Mouse (Mus musculus): Measurements from ENCODE around the gene Hist1h2bb. TPM values are rescaled to one million over a fixed set of nuclear protein-coding genes. Genes with fewer than 3 reads are reported as not detected.

Hist1h2bb gene
- total and polyA plus RNA-seq, 3 experiments: 0.53 to 2,852 (median 54.6) TPM

GRCm38 (mm10) chr13:23772561-23773313 lies 26.2 kb downstream of the Hist1h2bb start:
- in situ Hi-C loops (cut with MboI; ENCODE audit: low pct_ligation_motif_present, low pct_unique_long_range_greater_than_20kb, low sequenced_read_pairs): loop anchor here (25.0 kb wide), 1 partner anchor 1735 kb away; the partner anchor contains the start of genes Hist1h2ag, Hist1h2ah, Hist1h2bj and Hist1h2bk

GRCm38 (mm10) chr13:23778339-23778738 lies 31.8 kb downstream of the Hist1h2bb start:
- dilution Hi-C loops (cut with MboI; ENCODE audit: extremely low pct_ligation_motif_present, extremely low pct_unique_long_range_greater_than_20kb, low sequenced_read_pairs) (no loop called here), in situ Hi-C loops (cut with MboI; ENCODE audit: low pct_ligation_motif_present, low pct_unique_long_range_greater_than_20kb, low sequenced_read_pairs) (no loop called here)
- no peak overlapping the region for H3K27ac ChIP-seq (ENCODE audit: insufficient read depth, low read depth)
- no peak overlapping the region for H3K9ac ChIP-seq (ENCODE audit: insufficient read depth, low read depth)
- no peak for DNase-seq (ENCODE audit: extremely low read depth)
- TF ChIP-seq MAZ (IDR thresholded peaks at IDR 0.05; ENCODE audit: low read depth, low read length): no peak
- no peak overlapping the region for H3K4me3 ChIP-seq (replicated peaks in 1 of 3; ENCODE audit: low read depth in 2 of 3, low read length in 2 of 3, poor library complexity in 1 of 3)
- H3K27me3 ChIP-seq (replicated peaks): no peaks in the 10 kb centered on the region
- no peak overlapping the region for H3K4me2 ChIP-seq (ENCODE audit: insufficient read depth, low read depth, poor library complexity, severe bottlenecking)
- no peaks in the 10 kb centered on the region; a peak in 1 of 4 replicates for H3K4me1 ChIP-seq (ENCODE audit: control insufficient read depth in 1 of 2, insufficient read depth in 2 of 2)
- H3K36me3 ChIP-seq (replicated peaks in 1 of 2; ENCODE audit: control insufficient read depth in 1 of 2, insufficient read depth in 1 of 2, low read length in 1 of 2): no peaks in the 10 kb centered on the region
- H3K79me2 ChIP-seq (replicated peaks; ENCODE audit: control insufficient read depth, extremely low read depth, insufficient read depth, poor library complexity, severe bottlenecking): no peaks in the 10 kb centered on the region
- H3K9me3 ChIP-seq (replicated peaks; ENCODE audit: low read length): no peaks in the 10 kb centered on the region

More at GRCm38 (mm10) chr13:23772561-23773313, 26.2 kb downstream of the Hist1h2bb start:
- H3K36me3 ChIP-seq (replicated peaks in 1 of 2; ENCODE audit: control insufficient read depth in 1 of 2, insufficient read depth in 1 of 2, low read length in 1 of 2): no peaks in the 10 kb centered on the region
- no peak overlapping the region for H3K4me3 ChIP-seq (replicated peaks in 1 of 3; ENCODE audit: low read depth in 2 of 3, low read length in 2 of 3, poor library complexity in 1 of 3)
- no peaks in the 10 kb centered on the region for H3K79me2 ChIP-seq (replicated peaks; ENCODE audit: control insufficient read depth, extremely low read depth, insufficient read depth, poor library complexity, severe bottlenecking)
- H3K27me3 ChIP-seq (replicated peaks): no peaks in the 10 kb centered on the region
- dilution Hi-C loops (cut with MboI; ENCODE audit: extremely low pct_ligation_motif_present, extremely low pct_unique_long_range_greater_than_20kb, low sequenced_read_pairs): no loop called here
- no peaks in the 10 kb centered on the region for H3K9me3 ChIP-seq (replicated peaks; ENCODE audit: low read length)
- H3K4me2 ChIP-seq (ENCODE audit: insufficient read depth, low read depth, poor library complexity, severe bottlenecking): no peak overlapping the region
- H3K4me1 ChIP-seq (ENCODE audit: control insufficient read depth in 1 of 2, insufficient read depth in 2 of 2): peaks cover 0 to 5% of the 10 kb centered on the region in 2 experiments; a peak in 1 of 4 replicates
- H3K27ac ChIP-seq (ENCODE audit: insufficient read depth, low read depth): no peak overlapping the region
- no peak overlapping the region for H3K9ac ChIP-seq (ENCODE audit: insufficient read depth, low read depth)
- no peak for TF ChIP-seq ZNF384 (IDR thresholded peaks at IDR 0.05; ENCODE audit: low read depth, low read length)
- no peak for TF ChIP-seq USF1 (IDR thresholded peaks at IDR 0.05; ENCODE audit: low read depth, low read length)
- TF ChIP-seq JUND (conservative IDR thresholded peaks at IDR 0.05; ENCODE audit: low read depth, low read length): no peak
- no peak for TF ChIP-seq POLR2A (IDR thresholded peaks at IDR 0.05; ENCODE audit: low read depth, low read length)
- no peak for TF ChIP-seq TBP (conservative IDR thresholded peaks at IDR 0.05; ENCODE audit: low read depth, low read length)
- TF ChIP-seq MYC (IDR thresholded peaks at IDR 0.05; ENCODE audit: low read depth, low read length): no peak
- TF ChIP-seq USF2 (conservative IDR thresholded peaks at IDR 0.05; ENCODE audit: low read depth, low read length): no peak
- TF ChIP-seq CHD2 (IDR thresholded peaks at IDR 0.05; ENCODE audit: low read length): no peak
- no peak for TF ChIP-seq NELFE (IDR thresholded peaks at IDR 0.05; ENCODE audit: low read depth, low read length)
- no peak for TF ChIP-seq IRF4 (IDR thresholded peaks at IDR 0.05; ENCODE audit: low read depth, low read length)
- TF ChIP-seq JUN (IDR thresholded peaks at IDR 0.05; ENCODE audit: insufficient read depth, low read depth, low read length): no peak
- DNase-seq (ENCODE audit: extremely low read depth): no peak

- no peak overlapping the region for H3K9ac ChIP-seq (ENCODE audit: insufficient read depth, low read depth)
- no peaks in the 10 kb centered on the region; a peak in 1 of 4 replicates for H3K4me1 ChIP-seq (ENCODE audit: control insufficient read depth in 1 of 2, insufficient read depth in 2 of 2)
- TF ChIP-seq MEF2A (IDR thresholded peaks at IDR 0.05; ENCODE audit: borderline replicate concordance, low read depth, low read length): no peak
- no peak for TF ChIP-seq ELF1 (IDR thresholded peaks at IDR 0.05; ENCODE audit: low read depth, low read length)
- no peak for TF ChIP-seq POLR2AphosphoS2 (IDR thresholded peaks at IDR 0.05; ENCODE audit: low read depth, low read length)
- no peak for TF ChIP-seq NRF1 (IDR thresholded peaks at IDR 0.05; ENCODE audit: low read depth, low read length)
- no peak for TF ChIP-seq ETS1 (conservative IDR thresholded peaks at IDR 0.05; ENCODE audit: low read depth, low read length)
- TF ChIP-seq USF2 (conservative IDR thresholded peaks at IDR 0.05; ENCODE audit: low read depth, low read length): no peak
- TF ChIP-seq RAD21 (IDR thresholded peaks at IDR 0.05; ENCODE audit: low read depth, low read length): no peak
- TF ChIP-seq GABPA (IDR thresholded peaks at IDR 0.05; ENCODE audit: insufficient replicate concordance, low read depth, low read length): no peak
- TF ChIP-seq IRF4 (IDR thresholded peaks at IDR 0.05; ENCODE audit: low read depth, low read length): no peak
- no peak for TF ChIP-seq CTCF (conservative IDR thresholded peaks at IDR 0.05 in 1 of 2, IDR thresholded peaks at IDR 0.05 in 1 of 2; ENCODE audit: low read depth in 2 of 2, low read length in 2 of 2)
- TF ChIP-seq SMC3 (IDR thresholded peaks at IDR 0.05; ENCODE audit: low read depth, low read length): no peak
- TF ChIP-seq NELFE (IDR thresholded peaks at IDR 0.05; ENCODE audit: low read depth, low read length): no peak
- TF ChIP-seq USF1 (IDR thresholded peaks at IDR 0.05; ENCODE audit: low read depth, low read length): no peak
- no peaks in the 10 kb centered on the region for H3K9me3 ChIP-seq (replicated peaks; ENCODE audit: low read length)
- H3K4me3 ChIP-seq (replicated peaks in 1 of 3; ENCODE audit: low read depth in 2 of 3, low read length in 2 of 3, poor library complexity in 1 of 3): no peak overlapping the region
- H3K27ac ChIP-seq (ENCODE audit: insufficient read depth, low read depth): no peak overlapping the region
- no peaks in the 10 kb centered on the region for H3K36me3 ChIP-seq (replicated peaks in 1 of 2; ENCODE audit: control insufficient read depth in 1 of 2, insufficient read depth in 1 of 2, low read length in 1 of 2)
- in situ Hi-C loops (cut with MboI; ENCODE audit: low pct_ligation_motif_present, low pct_unique_long_range_greater_than_20kb, low sequenced_read_pairs) (no loop called here), dilution Hi-C loops (cut with MboI; ENCODE audit: extremely low pct_ligation_motif_present, extremely low pct_unique_long_range_greater_than_20kb, low sequenced_read_pairs) (no loop called here)
- H3K4me2 ChIP-seq (ENCODE audit: insufficient read depth, low read depth, poor library complexity, severe bottlenecking): no peak overlapping the region
- no peak for DNase-seq (ENCODE audit: extremely low read depth)
- H3K79me2 ChIP-seq (replicated peaks; ENCODE audit: control insufficient read depth, extremely low read depth, insufficient read depth, poor library complexity, severe bottlenecking): no peaks in the 10 kb centered on the region
- no peaks in the 10 kb centered on the region for H3K27me3 ChIP-seq (replicated peaks)
Observed at GRCm38 (mm10) chr13:23779025-23779424, 32.5 kb downstream of the Hist1h2bb start.
